Mouse (Mus musculus) inflammation-experienced regulatory T-cells (primary cell): ENCODE measurements around the gene Clk3. TPM values are rescaled to one million over a fixed set of nuclear protein-coding genes. Genes with fewer than 3 reads are reported as not detected.

Experiments
- polyA plus RNA-seq, 2 experiments: library from polyadenylated mRNA; unstranded; fragments of 100-300 nt; shearing (Covaris generic); gene quantifications; one replicate each; pipeline ENCODE4 v1.2.1; 2017

Gene Clk3
- polyA plus RNA-seq: 100 to 1,000 TPM; 117 to 167 TPM

DNA sequence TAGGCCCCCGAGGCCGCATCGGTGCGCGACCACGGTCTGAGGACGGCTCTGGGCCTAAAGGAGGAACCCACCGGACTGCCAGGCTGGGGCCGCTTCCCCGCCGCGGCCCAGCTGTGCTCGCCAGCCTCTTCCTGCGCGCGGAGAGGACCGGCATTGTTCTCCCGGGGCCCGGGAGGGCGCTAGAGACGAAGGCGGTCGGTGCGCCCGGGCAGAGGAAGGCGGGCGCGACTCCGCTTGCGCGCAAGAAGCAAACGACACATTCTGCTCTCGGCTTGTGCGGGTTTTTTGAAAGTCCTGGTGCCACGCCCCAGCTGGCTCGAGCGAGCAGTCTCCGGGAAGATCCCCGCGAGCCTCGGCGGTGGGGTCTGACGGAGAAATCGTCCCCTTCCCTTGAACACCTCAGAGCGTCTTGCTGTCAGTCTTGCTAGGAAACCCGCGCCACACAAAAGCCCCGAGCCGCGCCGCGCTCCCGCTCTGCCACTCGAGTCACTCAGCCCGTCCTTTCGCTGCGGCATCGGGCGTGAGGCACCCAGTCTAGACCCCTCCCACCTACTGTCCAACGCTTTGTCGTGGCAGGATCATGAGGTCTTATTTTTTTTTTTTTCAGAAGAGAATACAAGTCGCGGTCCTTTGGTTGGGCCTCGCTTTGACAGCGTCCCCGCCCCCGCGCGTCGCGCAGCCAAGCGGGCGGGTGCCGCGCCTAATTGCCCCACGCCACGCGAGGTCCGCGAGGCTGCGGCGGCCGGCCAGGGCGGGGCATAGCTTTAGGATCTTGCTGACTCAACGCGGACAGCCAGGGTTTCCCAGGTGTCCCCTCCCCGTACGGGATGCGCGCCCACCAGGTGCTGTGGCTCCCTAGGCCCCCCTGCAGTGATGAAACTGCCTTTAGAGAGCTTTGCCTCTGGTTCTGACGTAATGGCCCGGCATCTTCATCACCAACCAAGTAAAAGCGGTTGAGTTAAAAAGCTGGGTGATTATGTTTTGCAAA, at the start of gene Clk3:
Gene Clk3 (minus strand): TSS at position 497 of the 988 bp plus-strand sequence.

DNA sequence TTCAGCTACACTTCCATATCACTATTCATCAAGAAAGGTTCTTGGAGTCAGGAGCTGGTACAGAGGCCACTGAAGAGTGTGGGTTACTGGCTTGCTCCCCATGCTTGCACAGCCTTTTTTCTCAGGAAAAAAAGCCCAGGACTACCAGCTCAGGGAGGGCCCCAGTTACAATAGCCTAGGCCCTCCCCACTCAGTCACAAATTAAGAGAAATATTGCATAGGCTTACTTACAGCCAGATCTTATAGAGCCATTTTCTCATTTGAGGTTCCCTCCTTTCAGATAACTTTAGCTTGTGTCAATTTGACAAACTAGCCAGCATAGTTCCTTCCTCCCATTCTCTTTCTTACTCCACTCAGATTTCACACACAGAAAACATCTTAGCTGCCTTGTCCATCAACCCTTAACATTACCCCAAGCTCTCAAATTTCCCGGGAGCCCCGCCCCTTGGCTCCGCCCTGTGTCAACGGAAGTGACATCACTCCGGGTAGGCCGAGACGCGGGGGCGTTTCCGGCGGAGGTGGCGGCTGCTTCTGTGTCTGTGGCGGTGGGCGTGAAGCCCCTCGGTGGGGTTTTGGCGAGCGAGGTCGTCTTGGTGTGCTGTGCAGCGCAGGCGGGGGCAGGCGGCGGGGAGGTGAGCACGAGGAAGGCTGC, 57.5 kb downstream of the Clk3 start, which contains the start of gene Edc3:
Gene Edc3 (plus strand): TSS at position 473 of the 652 bp plus-strand sequence.

Other genes with a start within 250 kb of the Clk3 start
- gene Cox5a, start 244.6 kb downstream of the Clk3 start, polyA plus RNA-seq: 100 to 1,000 TPM; 260 to 294 TPM
- 10 to 100 TPM; 22.1 to 26.9 TPM for gene Fam219b, start 228.3 kb downstream of the Clk3 start, polyA plus RNA-seq
- 10 to 100 TPM; 17.6 to 21.5 TPM for gene Mpi, start 213.1 kb downstream of the Clk3 start, polyA plus RNA-seq
- gene Scamp2, start 204.9 kb downstream of the Clk3 start, polyA plus RNA-seq: 100 to 1,000 TPM in 1 of 2 experiments, 10 to 100 TPM in 1; 91.1 to 103 TPM
- 100 to 1,000 TPM in 1 of 2 experiments, 10 to 100 TPM in 1; 82.7 to 102 TPM for gene Ulk3, start 176.4 kb downstream of the Clk3 start, polyA plus RNA-seq
- not detected for gene Cplx3, start 159.6 kb downstream of the Clk3 start, polyA plus RNA-seq
- not detected for gene Lman1l, start 145.1 kb downstream of the Clk3 start, polyA plus RNA-seq
- 100 to 1,000 TPM; 182 to 188 TPM for gene Csk, start 112.2 kb downstream of the Clk3 start, polyA plus RNA-seq
- gene Cyp1a2, start 82.2 kb downstream of the Clk3 start, polyA plus RNA-seq: not detected
- not detected for gene Cyp1a1, start 77.9 kb downstream of the Clk3 start, polyA plus RNA-seq
- 10 to 100 TPM; 35.0 to 39.6 TPM for gene Edc3, start 57.3 kb downstream of the Clk3 start, polyA plus RNA-seq
- gene Arid3b, start 70.9 kb upstream of the Clk3 start, polyA plus RNA-seq: 10 to 100 TPM; 40.2 to 59.5 TPM
- 10 to 100 TPM; 93.8 to 99.9 TPM for gene Ubl7, start 145.1 kb upstream of the Clk3 start, polyA plus RNA-seq
- under 1 TPM; 0.13 to 0.54 TPM for gene Sema7a, start 174.3 kb upstream of the Clk3 start, polyA plus RNA-seq
- 1 to 10 TPM in 1 of 2 experiments, not detected in 1; 1.2 TPM for gene Cyp11a1, start 240.6 kb upstream of the Clk3 start, polyA plus RNA-seq